Mouse (Mus musculus): ENCODE results near the gene Fhdc1.
A peak's percentile ranks its signal among the peaks of the same experiment; 100 is the strongest.

The Fhdc1 gene

DNA sequence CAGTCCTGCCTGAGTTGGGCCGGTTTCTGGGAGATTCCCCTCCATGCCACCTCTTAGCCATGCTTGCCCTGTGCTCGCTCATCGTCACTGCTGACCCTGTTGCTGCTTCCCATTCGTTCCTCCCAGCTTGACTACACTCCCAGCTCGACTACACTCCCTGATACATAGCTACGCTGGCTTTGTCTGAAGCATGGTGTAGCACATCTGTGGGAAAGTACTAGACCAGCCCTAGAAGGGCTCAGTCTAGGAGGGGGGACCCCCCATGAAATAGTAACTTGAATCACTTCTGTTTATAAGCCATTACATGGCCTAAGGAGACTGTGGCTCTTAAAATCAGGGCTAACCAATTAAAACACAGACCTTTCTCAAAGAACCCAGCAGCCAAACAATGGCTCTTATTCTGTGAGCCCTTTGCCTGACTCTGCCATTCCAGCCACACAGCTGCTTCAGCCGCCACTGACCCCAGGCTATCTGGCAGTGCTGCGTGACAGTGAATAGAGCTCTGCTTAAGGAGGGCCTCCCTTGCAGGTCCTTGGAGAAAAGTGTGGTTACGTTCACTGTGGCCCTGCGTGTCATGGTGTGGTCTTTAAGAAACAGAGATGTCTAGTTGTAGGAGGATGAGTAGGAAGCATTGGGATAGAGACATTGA is 47.3 kb downstream of the Fhdc1 start:
- DNase-seq (ENCODE audit: low spot score in 2 of 2): no peak

DNA sequence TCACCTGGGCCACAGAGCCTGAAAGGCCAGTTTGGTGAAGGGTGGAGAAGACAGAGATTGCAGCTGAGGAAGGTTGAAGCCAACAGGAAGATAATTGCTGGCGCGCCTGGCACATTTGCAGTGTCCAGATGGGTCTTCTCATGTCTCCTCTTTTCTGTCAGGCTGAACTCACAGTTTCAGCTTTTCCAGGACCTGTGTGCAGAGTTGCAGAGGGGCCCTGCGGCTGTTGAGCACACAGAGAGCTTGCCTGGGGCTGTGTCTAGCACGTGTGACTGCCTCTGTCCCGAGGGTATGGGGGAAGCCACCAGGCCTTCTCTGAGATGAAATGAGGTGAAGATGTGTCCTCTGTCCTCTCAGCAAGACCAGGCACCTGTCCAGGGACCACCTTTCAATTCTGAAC is 49.0 kb downstream of the Fhdc1 start:
- no peak for DNase-seq (ENCODE audit: low spot score in 2 of 2)

DNA sequence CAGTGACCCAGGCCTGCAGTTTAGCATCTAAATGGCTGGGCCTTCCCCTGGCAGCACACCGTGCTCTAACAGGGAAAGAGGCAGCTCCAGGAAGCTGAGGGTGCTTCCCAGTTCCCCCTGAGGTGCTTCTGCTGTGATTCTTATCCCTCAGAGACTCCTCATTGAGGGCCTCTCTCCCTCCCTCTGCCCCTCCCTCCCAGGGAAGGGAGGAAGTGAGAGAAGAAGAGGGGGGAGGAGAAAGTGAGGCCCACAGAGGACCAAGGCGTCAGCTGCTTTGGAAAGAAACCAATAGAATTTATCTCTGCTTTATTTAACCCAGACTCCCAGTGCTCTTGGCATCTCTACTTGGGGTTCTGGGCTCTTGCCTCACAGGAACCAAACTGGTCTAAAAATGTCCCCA is 50.1 kb downstream of the Fhdc1 start:
- DNase-seq (ENCODE audit: low spot score in 2 of 2): no peak

DNA sequence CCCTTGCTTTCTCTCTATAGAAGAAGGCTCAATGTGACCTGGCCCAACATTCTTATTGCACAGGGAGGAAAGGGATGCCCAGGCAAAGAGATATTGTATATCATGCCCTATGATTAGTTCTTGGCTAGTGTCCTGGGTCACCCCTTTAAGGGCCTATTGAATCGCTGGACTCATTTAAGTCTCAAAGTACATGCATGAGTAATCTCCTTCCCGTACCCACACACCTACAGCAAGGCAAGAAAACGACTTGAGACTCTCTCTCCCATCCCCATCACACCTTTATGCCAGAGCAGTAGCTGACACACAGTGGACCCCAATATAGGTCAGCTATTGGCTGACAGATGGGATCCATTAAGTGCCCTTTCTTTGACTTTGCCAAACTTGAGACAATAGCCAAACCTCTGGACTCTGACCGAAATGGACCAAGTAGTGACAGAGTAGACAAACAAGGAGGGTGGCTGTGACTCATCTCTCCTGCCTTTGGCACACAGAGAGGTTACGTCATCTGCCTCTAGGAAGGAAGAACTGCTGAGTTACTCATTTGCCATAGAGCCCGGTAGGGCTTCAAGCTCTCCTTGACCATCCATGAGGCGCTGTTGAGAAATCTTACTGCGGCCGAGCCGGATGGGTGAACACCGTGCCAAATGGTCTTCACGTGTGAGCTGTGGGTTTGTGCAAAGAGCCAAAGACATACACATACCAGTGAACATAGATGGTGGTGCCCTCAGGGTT is 51.1 kb downstream of the Fhdc1 start:
- peak; percentile 62 to 65 for DNase-seq (ENCODE audit: low spot score in 2 of 2)

DNA sequence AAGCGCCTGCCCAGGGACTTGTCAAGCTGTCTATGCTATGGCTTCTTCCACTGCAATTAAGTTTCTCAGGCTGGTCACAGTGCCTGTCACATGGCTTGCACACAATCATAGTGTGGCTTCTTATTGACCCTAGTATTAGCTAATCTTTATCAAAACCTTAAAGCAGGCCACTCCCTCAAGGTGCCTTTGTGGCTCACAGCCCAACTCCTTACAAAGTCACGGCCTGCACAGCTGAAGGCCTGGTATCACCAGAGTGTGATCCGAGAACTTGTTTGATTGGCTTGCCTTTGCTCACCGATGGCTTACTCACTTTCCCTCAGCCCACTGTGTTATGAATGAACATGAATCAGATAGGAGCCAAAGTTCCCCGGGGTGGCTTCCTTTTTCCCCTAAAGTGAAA is 52.5 kb downstream of the Fhdc1 start:
- DNase-seq (ENCODE audit: low spot score in 2 of 2): peak in 1 of 2 experiments; percentile 59

DNA sequence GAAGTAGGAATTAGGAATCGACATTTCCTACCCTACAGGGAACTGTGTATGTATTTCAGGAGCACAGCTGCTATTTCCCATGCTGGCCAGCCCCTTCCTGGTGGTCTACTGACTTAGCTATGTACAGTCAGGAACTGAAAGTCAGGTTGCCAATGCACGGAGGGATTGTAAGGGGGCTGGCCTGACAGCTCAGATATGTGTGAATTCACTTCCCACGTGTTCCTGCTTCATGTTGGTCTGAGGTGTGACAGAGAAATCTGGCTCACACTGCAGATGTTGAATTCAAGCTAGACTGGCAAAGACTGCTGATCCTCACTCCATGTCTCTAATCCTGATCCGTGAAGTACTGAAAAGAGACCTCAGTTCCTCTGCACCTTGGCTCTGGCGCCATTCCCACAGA is 57.9 kb downstream of the Fhdc1 start:
- DNase-seq (ENCODE audit: low spot score in 2 of 2): no peak

DNA sequence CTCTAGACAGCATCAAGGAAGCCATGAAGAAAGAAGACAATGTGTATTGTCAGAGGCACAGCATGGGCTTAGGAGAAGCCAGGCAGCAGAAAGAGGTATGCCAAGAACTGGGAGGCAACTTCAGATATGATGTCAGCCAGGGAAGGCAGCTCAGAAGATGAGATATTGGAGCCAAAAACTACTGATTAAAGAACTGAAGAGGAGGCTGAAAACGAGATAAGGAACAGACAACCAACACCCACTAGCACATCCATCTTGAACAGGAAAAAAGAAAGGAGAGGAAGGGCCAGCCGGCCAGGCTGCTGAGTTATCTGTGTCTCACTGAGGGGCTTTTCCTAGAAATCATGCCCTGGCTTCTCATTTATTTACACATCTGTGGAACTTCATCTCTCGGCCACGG is 66.4 kb downstream of the Fhdc1 start:
- DNase-seq (ENCODE audit: low spot score in 2 of 2): no peak

DNA sequence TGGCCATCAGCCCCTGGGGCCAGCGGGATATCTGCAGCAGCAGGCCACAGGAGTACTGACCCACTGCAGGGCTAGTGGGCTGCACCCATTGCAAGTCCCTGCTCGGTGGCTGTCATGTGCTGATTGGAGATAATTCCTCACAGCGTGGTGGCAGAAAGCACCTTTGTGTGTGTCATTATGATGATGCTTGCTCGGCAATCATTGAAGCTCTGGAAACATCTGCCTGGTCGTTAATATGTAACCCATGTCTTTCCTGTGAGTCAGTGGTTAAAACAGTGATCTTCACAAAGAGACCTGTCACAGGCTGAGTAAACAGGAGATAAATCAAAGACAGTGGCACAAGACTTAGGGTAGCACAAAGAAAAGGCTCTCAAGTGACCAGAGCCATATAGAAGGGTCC is 67.3 kb downstream of the Fhdc1 start:
- no peak for DNase-seq (ENCODE audit: low spot score in 2 of 2)

DNA sequence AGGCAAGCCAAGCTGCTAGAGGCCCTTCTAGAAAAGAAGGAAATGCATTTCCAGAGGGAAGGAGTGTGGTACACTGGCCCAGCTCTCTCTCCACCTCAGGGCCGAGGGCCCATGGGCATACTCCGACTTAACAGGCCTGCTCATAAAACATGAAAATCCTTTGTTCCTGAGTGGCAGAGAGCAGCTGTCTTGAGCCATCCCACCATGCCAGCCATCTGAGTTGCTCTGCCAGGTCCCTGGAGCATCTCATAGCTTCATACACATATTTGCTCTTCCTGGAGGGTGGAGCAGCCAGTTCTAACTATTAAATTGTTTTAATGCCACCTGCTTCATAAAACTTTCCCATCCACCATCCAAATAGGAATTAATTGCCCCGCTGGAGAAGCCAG is 70.8 kb downstream of the Fhdc1 start:
- DNase-seq (ENCODE audit: low spot score in 2 of 2): no peak

DNA sequence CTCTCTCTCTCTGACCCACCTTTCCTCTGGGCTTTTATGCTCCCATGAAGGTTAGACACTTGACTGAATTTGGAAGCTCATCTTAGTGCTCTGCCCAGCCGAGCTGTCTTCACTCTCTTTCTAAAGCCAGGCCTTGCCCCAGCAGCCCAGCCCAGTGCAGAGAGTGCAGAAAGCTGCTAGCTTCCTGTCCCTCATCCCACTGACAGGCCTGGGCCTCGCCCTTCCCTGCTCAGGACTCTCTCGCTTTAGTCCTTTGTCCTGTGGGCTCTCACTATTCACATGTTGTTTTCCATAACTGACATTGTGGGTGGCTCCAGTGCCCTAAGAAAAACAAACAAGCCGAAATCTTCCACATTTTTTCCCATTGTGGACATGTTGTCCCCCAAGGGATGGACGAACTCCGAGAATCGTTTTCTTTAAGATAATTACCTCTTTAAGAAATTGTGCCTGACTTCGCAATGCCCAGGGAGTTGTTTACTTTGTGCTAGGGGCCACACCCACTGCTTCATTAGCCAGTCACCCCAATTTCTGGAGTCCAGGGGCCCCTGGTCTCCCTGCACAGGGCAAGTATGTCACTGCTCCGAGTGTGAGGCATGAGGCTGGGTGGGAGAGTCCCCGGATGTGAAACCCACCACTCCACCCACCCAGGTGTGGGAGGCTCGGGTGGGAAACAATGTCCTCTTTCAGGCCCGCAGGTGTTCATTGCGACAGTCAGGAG is 71.3 kb downstream of the Fhdc1 start:
- no peak for DNase-seq (ENCODE audit: low spot score in 2 of 2)

DNA sequence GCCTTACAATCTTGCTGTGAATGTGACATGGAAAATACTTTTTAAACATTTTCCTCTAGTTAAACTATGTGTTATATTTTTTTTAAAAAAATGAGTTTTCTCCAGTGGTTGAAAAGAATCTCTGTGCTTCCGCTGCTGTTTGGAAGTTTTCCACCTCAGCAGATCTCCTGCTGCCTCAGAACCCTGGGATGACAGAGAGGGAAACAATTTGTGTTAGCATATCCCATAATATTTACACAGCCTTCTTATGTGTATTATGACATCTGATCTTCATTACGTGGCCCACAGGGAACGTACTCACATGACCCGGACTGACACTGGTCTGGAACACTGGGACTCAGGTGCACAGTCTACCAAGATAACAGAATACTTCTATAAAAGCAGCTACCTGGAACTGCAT is 74.7 kb downstream of the Fhdc1 start:
- DNase-seq (ENCODE audit: low spot score in 2 of 2): no peak

DNA sequence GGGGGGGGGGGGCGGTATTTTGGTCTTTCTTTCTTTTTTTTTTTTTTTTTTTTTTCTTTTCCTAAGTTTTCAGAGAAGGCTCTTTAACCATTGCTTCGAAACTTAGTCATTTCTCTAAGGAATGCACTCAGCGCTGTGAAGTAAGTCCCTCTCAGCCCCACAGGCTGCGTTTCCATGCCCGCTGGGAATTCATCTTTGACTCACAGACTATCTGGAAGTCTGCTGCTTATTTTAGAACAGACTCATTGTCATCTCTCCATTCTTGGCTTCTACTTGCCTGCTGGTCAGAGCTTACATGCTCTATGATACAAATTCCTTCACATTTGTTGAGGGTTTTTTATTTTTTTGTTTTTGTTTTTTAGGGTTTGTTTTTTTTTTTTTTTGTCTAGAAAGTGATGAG is 76.8 kb downstream of the Fhdc1 start:
- no peak for DNase-seq (ENCODE audit: low spot score in 2 of 2)

DNA sequence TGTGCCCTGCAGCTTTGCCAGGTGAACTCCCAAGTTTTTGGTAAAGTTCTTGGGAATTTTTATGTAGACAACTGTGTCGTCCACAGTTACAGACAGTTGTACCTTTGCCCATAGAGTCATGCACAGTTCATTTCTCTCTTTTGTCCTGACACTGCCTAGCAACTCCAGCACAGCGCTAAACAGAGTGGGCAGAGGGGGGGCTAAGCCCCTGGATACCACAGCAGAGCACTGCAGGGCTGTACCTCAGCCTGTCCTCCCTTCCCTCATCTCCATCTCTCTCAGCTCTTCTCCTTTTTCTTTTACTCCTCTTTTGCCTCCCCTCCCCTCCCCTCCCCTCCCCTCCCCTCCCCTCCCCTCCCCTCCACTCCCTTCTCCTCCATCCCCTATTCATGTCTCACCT is 77.5 kb downstream of the Fhdc1 start:
- DNase-seq (ENCODE audit: low spot score in 2 of 2): no peak

DNA sequence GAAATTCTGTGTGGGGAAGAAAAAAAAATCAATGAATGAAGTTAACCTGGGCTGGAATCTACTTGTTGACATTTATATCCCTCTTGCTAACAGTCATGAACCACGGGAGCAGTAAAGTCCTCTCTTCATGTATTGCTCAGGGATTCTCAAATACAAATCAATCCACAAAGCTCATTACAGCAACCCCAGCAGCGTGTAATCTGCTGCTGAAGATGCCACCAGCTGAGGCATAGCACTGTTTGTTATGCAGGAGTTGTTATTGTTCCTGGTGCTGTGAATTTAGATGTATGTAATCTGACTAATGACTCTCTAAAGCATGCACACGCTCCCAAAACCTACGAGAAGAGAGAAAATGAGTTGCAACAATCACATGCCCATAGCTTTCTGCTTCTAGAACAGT is 82.3 kb downstream of the Fhdc1 start:
- DNase-seq (ENCODE audit: low spot score in 2 of 2): no peak

DNA sequence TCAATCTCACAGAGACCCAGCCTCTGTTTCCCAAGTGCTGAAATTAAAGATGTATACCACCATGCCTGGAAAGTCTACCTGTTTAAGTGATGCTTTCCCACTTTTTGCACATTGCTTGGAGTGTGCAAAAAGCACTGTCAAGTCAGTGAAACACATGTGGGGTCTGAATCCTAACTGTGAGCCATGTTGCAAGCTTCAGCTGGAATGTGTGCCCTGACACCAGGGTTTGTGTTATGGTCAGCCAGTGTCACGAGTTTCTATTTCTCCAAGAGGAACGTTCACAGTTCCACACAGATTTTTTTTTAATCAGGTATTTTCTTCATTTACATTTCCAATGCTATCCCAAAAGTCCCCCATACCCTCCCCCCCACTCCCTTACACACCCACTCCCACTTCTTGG is 84.0 kb downstream of the Fhdc1 start:
- DNase-seq (ENCODE audit: low spot score in 2 of 2): no peak

DNA sequence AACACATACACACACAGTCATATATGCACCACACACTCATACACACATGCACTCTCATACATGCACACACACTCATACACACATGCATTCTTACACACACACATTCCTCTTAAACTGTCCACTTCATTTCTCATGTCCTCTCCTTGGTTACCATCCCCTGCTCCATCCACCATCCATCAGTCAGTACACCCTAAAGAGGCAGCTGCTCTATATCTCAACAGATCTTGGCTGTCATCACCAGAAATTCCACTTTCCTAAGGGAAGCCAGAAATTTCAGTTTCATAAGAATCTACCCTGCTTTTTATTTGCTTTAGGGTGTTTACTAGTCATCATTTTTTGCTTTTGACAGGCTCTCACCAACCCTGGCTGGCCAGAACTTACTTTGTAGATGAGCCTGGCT is 84.4 kb downstream of the Fhdc1 start:
- DNase-seq (ENCODE audit: low spot score in 2 of 2): no peak

DNA sequence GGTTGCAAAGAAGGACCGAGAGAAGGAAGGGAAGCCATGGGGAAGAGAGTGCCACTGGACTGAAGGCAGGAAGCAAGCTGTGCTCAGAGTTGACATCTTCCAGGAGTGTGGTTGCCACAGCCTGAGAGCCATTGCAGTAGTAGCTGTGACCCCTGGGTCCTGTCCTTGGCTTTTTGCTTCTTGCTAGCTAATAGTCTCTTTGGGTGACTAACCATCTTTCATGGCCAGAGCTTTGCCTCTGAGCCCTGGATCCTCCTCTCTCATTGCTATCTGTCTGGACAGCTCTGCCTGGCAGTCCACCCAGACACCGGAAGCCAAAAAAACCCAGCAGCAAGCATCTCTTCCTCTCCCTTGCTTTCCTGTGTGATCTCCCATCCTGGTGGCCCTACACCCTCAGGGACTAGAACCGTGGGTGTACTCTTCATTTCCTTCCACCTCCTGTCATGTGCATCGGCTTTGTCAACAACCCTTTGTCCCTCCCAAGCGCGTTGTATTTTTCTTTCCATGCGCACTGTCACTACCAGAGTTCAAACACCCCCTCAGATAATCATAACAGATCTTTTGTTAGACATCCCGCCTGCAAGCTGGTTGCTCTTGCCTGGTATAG is 85.3 kb downstream of the Fhdc1 start:
- DNase-seq (ENCODE audit: low spot score in 2 of 2): no peak

Data from urinary bladder, postnatal 36 days (tissue).